Mouse (Mus musculus) layer of hippocampus, postnatal 14 days (tissue): ENCODE results near the gene Vipr2. TPM values are rescaled to one million over a fixed set of nuclear protein-coding genes. Genes with fewer than 3 reads are reported as not detected.

Experiments
- DNase-seq, 2 experiments: peaks; one replicate each; pipeline ENCODE4 v3.0.0; 2021 to 2022; ENCODE audit warnings: low spot score in 2 of 2, mixed read lengths in 1 of 2
- microRNA-seq, 2 experiments: library from miRNA; unstranded; fragments of <30 nt; microRNA quantifications; one replicate each; pipeline ENCODE4 v1.2.0; 2021
- total RNA-seq, 2 experiments: library from RNA; stranded (reverse); gene quantifications; 2 replicates each; pipeline ENCODE4 v1.2.3; 2021

The Vipr2 gene
- total RNA-seq, 2 experiments from 2014 or later, result 1.8 to 2.2 TPM

- DNase-seq, result no peak
These were observed 75.4 kb downstream of the Vipr2 start for GRCm38 (mm10) chr12:116152866-116153428.

- DNase-seq, result no peak
These were observed 79.4 kb downstream of the Vipr2 start for GRCm38 (mm10) chr12:116156792-116157532.

GRCm38 (mm10) chr12:116159223-116159622 is 81.7 kb downstream of the Vipr2 start:
- DNase-seq, result no peak

- DNase-seq, result no peak
These were observed 82.2 kb downstream of the Vipr2 start for GRCm38 (mm10) chr12:116159695-116160094.

GRCm38 (mm10) chr12:116165368-116165767 is 87.8 kb downstream of the Vipr2 start:
- no peak for DNase-seq

GRCm38 (mm10) chr12:116169666-116170065 is 92.1 kb downstream of the Vipr2 start:
- DNase-seq, result no peak

- DNase-seq, result no peak
These were observed 99.4 kb downstream of the Vipr2 start for GRCm38 (mm10) chr12:116176930-116177329.

- no peak for DNase-seq
These were observed 104.0 kb downstream of the Vipr2 start for GRCm38 (mm10) chr12:116181436-116182050.

GRCm38 (mm10) chr12:116182376-116182775 is 104.8 kb downstream of the Vipr2 start:
- no peak for DNase-seq

GRCm38 (mm10) chr12:116183212-116183935 is 105.8 kb downstream of the Vipr2 start:
- no peak for DNase-seq

GRCm38 (mm10) chr12:116193952-116194351 is 116.4 kb downstream of the Vipr2 start:
- no peak for DNase-seq

GRCm38 (mm10) chr12:116194641-116195040 is 117.1 kb downstream of the Vipr2 start:
- peak in 1 of 2 experiments; percentile 27 for DNase-seq

Small RNA genes lying within 50 kb of the gene (microRNA-seq; reads per million reads assigned to microRNA genes)
- 0 reads per million in 2 experiments for gene Gm44372

Other genes starting within 250 kb of the Vipr2 start
- gene Zfp386, start 30.0 kb upstream of the Vipr2 start, total RNA-seq, result 10 to 100 TPM; 37.6 to 43.3 TPM
- 10 to 100 TPM; 15.2 to 16.5 TPM for gene Wdr60, start 185.3 kb downstream of the Vipr2 start, total RNA-seq
- not detected for gene Gm11027, start 197.7 kb downstream of the Vipr2 start, total RNA-seq
- gene Esyt2, start 203.5 kb downstream of the Vipr2 start, total RNA-seq, result 10 to 100 TPM; 64.7 to 65.9 TPM